Mouse (Mus musculus) hindbrain, embryonic 13.5 days (tissue): ENCODE results near the gene Npc1l1. TPM values are rescaled to one million over a fixed set of nuclear protein-coding genes. Genes with fewer than 3 reads are reported as not detected.

Experiments used
- ATAC-seq: fragments of 200-750 bp; cut with Nextera tagmentation; 2 replicates; pipeline ENCODE4 v1.8.0; 2017; ENCODE audit warnings: moderate TSS enrichment; ENCODE audit not compliant: low FRiP score
- H3K27ac ChIP-seq: fragments of 300-500 bp; sonication (generic); 2 replicates; pipeline ENCODE4 v1.5.1; 2015; ENCODE audit warnings: inconsistent platforms, mild to moderate bottlenecking, moderate library complexity
- H3K27me3 ChIP-seq: fragments of 300-500 bp; sonication (generic); 2 replicates; pipeline ENCODE4 v1.6.1; 2015; ENCODE audit warnings: mild to moderate bottlenecking, inconsistent platforms
- H3K36me3 ChIP-seq: fragments of 300-500 bp; sonication (generic); 2 replicates; pipeline ENCODE4 v1.6.1; 2015; ENCODE audit warnings: mild to moderate bottlenecking, inconsistent platforms
- H3K4me1 ChIP-seq: fragments of 300-500 bp; sonication (generic); replicated peaks from 2 replicates; pipeline ENCODE4 v1.6.1; 2015; ENCODE audit warnings: inconsistent platforms
- H3K4me2 ChIP-seq: fragments of 300-500 bp; sonication (generic); 2 replicates; pipeline ENCODE4 v1.6.1; 2015; ENCODE audit warnings: inconsistent platforms, mild to moderate bottlenecking, moderate library complexity
- H3K4me3 ChIP-seq: fragments of 300-500 bp; sonication (generic); 2 replicates; pipeline ENCODE4 v1.5.1; 2015; ENCODE audit warnings: mild to moderate bottlenecking, inconsistent platforms
- H3K9ac ChIP-seq: fragments of 300-500 bp; sonication (generic); 2 replicates; pipeline ENCODE4 v1.6.1; 2015; ENCODE audit warnings: mild to moderate bottlenecking, inconsistent platforms
- H3K9me3 ChIP-seq: fragments of 300-500 bp; sonication (generic); 2 replicates; pipeline ENCODE4 v1.6.1; 2016; ENCODE audit warnings: inconsistent platforms
- WGBS: fragments of 180-500 bp; shearing (Covaris S2); methylation state at CpG from one replicate; pipeline ENCODE4 v1.1.7; 2015; 5-methylcytosine and 5-hydroxymethylcytosine counted together
- polyA plus RNA-seq: library from polyadenylated mRNA; unstranded; fragments of >200 nt; fragmentation: Nextera tagmentation; extraction: Ambion mirVana; gene quantifications from 2 replicates; pipeline ENCODE4 v1.2.1, GENCODE M21; 2015

Npc1l1 gene
- polyA plus RNA-seq, 1 experiment from 2014 or later = 0.05 TPM

GRCm38 (mm10) chr11:6200087-6200569, 29.8 kb downstream of the Npc1l1 start, which contains the start of gene Nudcd3:
TSS of gene Nudcd3 (minus strand) at chr11:6200415.
- Histone ChIP-seq H3K4me2 (peak within 1 kb of the TSS; percentile 97), H3K9ac (peak within 1 kb of the TSS; percentile 97), H3K36me3 (no peaks in the 10 kb centered on the region), H3K27ac (peak within 1 kb of the TSS; percentile 98), H3K27me3 (0 out of 2 replicates have a peak, but pooled peaks cover 2% of the 10 kb centered on the region), H3K4me3 (peak within 1 kb of the TSS; percentile 98), H3K4me1 (peaks cover 31% of the 10 kb centered on the region), H3K9me3 (no peaks in the 10 kb centered on the region)
- peak; percentile 97 for ATAC-seq
- WGBS = under 1% methylated on average over 39 of the region's 39 CpGs

GRCm38 (mm10) chr11:6199410-6200086, 30.4 kb downstream of the Npc1l1 start, which contains the start of gene A730071L15Rik:
TSS of gene A730071L15Rik (plus strand) at chr11:6200029.
- peaks cover 31% of the 10 kb centered on the region for H3K4me1 ChIP-seq
- WGBS = 2% methylated on average over 35 of the region's 35 CpGs
- peak within 1 kb of the TSS; percentile 97 for H3K4me2 ChIP-seq
- peak; percentile 75 for ATAC-seq
- no peaks in the 10 kb centered on the region for H3K9me3 ChIP-seq
- H3K27ac ChIP-seq = peak within 1 kb of the TSS; percentile 98
- peak within 1 kb of the TSS; percentile 98 for H3K4me3 ChIP-seq
- no peaks in the 10 kb centered on the region for H3K36me3 ChIP-seq
- 0 out of 2 replicates have a peak, but pooled peaks cover 2% of the 10 kb centered on the region for H3K27me3 ChIP-seq
- peak within 1 kb of the TSS; percentile 97 for H3K9ac ChIP-seq

- no peaks in the 10 kb centered on the region for H3K9me3 ChIP-seq
- 0 out of 2 replicates have a peak overlapping the region, but pooled peaks have one; percentile 97 for H3K9ac ChIP-seq
- 0 out of 2 replicates have a peak, but pooled peaks cover 2% of the 10 kb centered on the region for H3K27me3 ChIP-seq
- peak overlapping the region; percentile 98 for H3K4me3 ChIP-seq
- no peak overlapping the region for H3K27ac ChIP-seq
- no peak for ATAC-seq
- WGBS = 93% methylated on average over 4 of the region's 4 CpGs
- peaks cover 31% of the 10 kb centered on the region for H3K4me1 ChIP-seq
- no peaks in the 10 kb centered on the region for H3K36me3 ChIP-seq
- H3K4me2 ChIP-seq = peak overlapping the region; percentile 97
These were observed 31.5 kb downstream of the Npc1l1 start for GRCm38 (mm10) chr11:6198449-6198848.

GRCm38 (mm10) chr11:6196780-6197179, 33.2 kb downstream of the Npc1l1 start:
- H3K4me1 ChIP-seq = peaks cover 31% of the 10 kb centered on the region
- no peak overlapping the region for H3K9ac ChIP-seq
- H3K4me2 ChIP-seq = no peak overlapping the region
- H3K27me3 ChIP-seq = no peaks in the 10 kb centered on the region
- peaks cover 13% of the 10 kb centered on the region for H3K36me3 ChIP-seq
- no peaks in the 10 kb centered on the region for H3K9me3 ChIP-seq
- no peak for ATAC-seq
- whole genome bisulfite sequencing = 95% methylated on average over 8 of the region's 8 CpGs
- H3K27ac ChIP-seq = no peak overlapping the region
- no peak overlapping the region for H3K4me3 ChIP-seq

GRCm38 (mm10) chr11:6187878-6188277, 42.1 kb downstream of the Npc1l1 start:
- Histone ChIP-seq H3K27ac (0 out of 2 replicates have a peak overlapping the region, but pooled peaks have one; percentile 23), H3K9me3 (no peaks in the 10 kb centered on the region), H3K4me3 (no peak overlapping the region), H3K9ac (no peak overlapping the region), H3K4me2 (no peak overlapping the region), H3K36me3 (peaks cover 17% of the 10 kb centered on the region), H3K27me3 (no peaks in the 10 kb centered on the region), H3K4me1 (peaks cover 24% of the 10 kb centered on the region)
- peak; percentile 61; the same call in 1 of the 2 replicates for ATAC-seq
- whole genome bisulfite sequencing = 18% methylated on average over 2 of the region's 2 CpGs

- 89% methylated on average over 3 of the region's 3 CpGs for WGBS
- no peaks in the 10 kb centered on the region for H3K27me3 ChIP-seq
- no peaks in the 10 kb centered on the region for H3K9me3 ChIP-seq
- H3K9ac ChIP-seq = no peak overlapping the region; the same call in 1 of the 2 replicates
- peak overlapping the region; percentile 23; the same call in 1 of the 2 replicates for H3K27ac ChIP-seq
- H3K4me1 ChIP-seq = peaks cover 28% of the 10 kb centered on the region
- H3K36me3 ChIP-seq = peaks cover 14% of the 10 kb centered on the region
- H3K4me3 ChIP-seq = no peak overlapping the region
- no peak overlapping the region for H3K4me2 ChIP-seq
- 0 out of 2 replicates have a peak, but pooled peaks have one; percentile 30 for ATAC-seq
These were observed 42.5 kb downstream of the Npc1l1 start for GRCm38 (mm10) chr11:6187399-6187798.

GRCm38 (mm10) chr11:6184202-6184935, 45.6 kb downstream of the Npc1l1 start:
- Histone ChIP-seq H3K27me3 (no peaks in the 10 kb centered on the region), H3K9ac (0 out of 2 replicates have a peak overlapping the region, but pooled peaks have one; percentile 6), H3K27ac (peak overlapping the region; percentile 49), H3K4me2 (no peak overlapping the region), H3K4me1 (peaks cover 43% of the 10 kb centered on the region), H3K9me3 (no peaks in the 10 kb centered on the region), H3K4me3 (no peak overlapping the region), H3K36me3 (peaks cover 3% of the 10 kb centered on the region; the same call in 1 of the 2 replicates)
- ATAC-seq = no peak
- WGBS = 58% methylated on average over 11 of the region's 11 CpGs

- WGBS = 65% methylated on average over 2 of the region's 2 CpGs
- ATAC-seq = no peak
- H3K4me3 ChIP-seq = no peak overlapping the region
- no peaks in the 10 kb centered on the region for H3K9me3 ChIP-seq
- no peaks in the 10 kb centered on the region for H3K36me3 ChIP-seq
- no peaks in the 10 kb centered on the region for H3K27me3 ChIP-seq
- H3K4me1 ChIP-seq = peaks cover 54% of the 10 kb centered on the region
- no peak overlapping the region for H3K27ac ChIP-seq
- H3K9ac ChIP-seq = no peak overlapping the region
- no peak overlapping the region for H3K4me2 ChIP-seq
These were observed 46.7 kb downstream of the Npc1l1 start for GRCm38 (mm10) chr11:6183246-6183645.

- H3K27me3 ChIP-seq = no peaks in the 10 kb centered on the region
- no peak overlapping the region for H3K9ac ChIP-seq
- H3K4me2 ChIP-seq = no peak overlapping the region
- no peaks in the 10 kb centered on the region for H3K9me3 ChIP-seq
- peaks cover 55% of the 10 kb centered on the region for H3K4me1 ChIP-seq
- no peak overlapping the region for H3K27ac ChIP-seq
- ATAC-seq = no peak
- WGBS = 47% methylated on average over 6 of the region's 6 CpGs
- H3K36me3 ChIP-seq = no peaks in the 10 kb centered on the region
- H3K4me3 ChIP-seq = no peak overlapping the region
These were observed 49.0 kb downstream of the Npc1l1 start for GRCm38 (mm10) chr11:6180811-6181399.

GRCm38 (mm10) chr11:6179194-6179593, 50.7 kb downstream of the Npc1l1 start:
- peak overlapping the region; percentile 13; the same call in 1 of the 2 replicates for H3K9ac ChIP-seq
- 13% methylated on average over 8 of the region's 8 CpGs for WGBS
- 0 out of 2 replicates have a peak overlapping the region, but pooled peaks have one; percentile 55 for H3K27ac ChIP-seq

GRCm38 (mm10) chr11:6178673-6179166, 51.2 kb downstream of the Npc1l1 start:
- Histone ChIP-seq H3K9me3 (no peaks in the 10 kb centered on the region; the same call in 1 of the 2 replicates), H3K4me1 (peaks cover 53% of the 10 kb centered on the region), H3K9ac (0 out of 2 replicates have a peak overlapping the region, but pooled peaks have one; percentile 11), H3K36me3 (no peaks in the 10 kb centered on the region), H3K27me3 (no peaks in the 10 kb centered on the region), H3K4me3 (no peak overlapping the region), H3K27ac (peak overlapping the region; percentile 55; the same call in 1 of the 2 replicates), H3K4me2 (no peak overlapping the region)
- no peak for ATAC-seq
- 16% methylated on average over 2 of the region's 2 CpGs for WGBS

More at GRCm38 (mm10) chr11:6179194-6179593, 50.7 kb downstream of the Npc1l1 start:
- H3K9me3 ChIP-seq = no peaks in the 10 kb centered on the region
- H3K4me2 ChIP-seq = no peak overlapping the region
- H3K27me3 ChIP-seq = no peaks in the 10 kb centered on the region
- H3K36me3 ChIP-seq = no peaks in the 10 kb centered on the region
- no peak for ATAC-seq
- peaks cover 57% of the 10 kb centered on the region for H3K4me1 ChIP-seq
- H3K4me3 ChIP-seq = no peak overlapping the region
